Mouse (Mus musculus): Measurements from ENCODE around the gene Cdk4. TPM values are rescaled to one million over a fixed set of nuclear protein-coding genes. Genes with fewer than 3 reads are reported as not detected.
A peak's percentile ranks its signal among the peaks of the same experiment; 100 is the strongest.
"Not testable (repeated sequence)": the region's sequence is repeated elsewhere in the genome, so short reads cannot be mapped to it uniquely, and the experiment has no call there.

Gene Cdk4
- polyA plus RNA-seq, 1 experiment: 106 TPM

- no peak overlapping the region for H3K4me3 ChIP-seq (ENCODE audit: extremely low read depth, insufficient read depth, insufficient read length)
- DNase-seq (ENCODE audit: low read depth in 1 of 2, low spot score in 2 of 2): no peak
- peaks cover 10% of the 10 kb centered on the region; the same call in 1 of the 2 replicates for H3K4me1 ChIP-seq (ENCODE audit: control insufficient read depth, insufficient read depth, insufficient read length)
- peaks cover 7% of the 10 kb centered on the region for H3K27me3 ChIP-seq (ENCODE audit: control insufficient read depth, insufficient read depth, low read length)
- TF ChIP-seq CTCF (IDR thresholded peaks at IDR 0.05; ENCODE audit: extremely low read depth, insufficient read depth, insufficient read length, insufficient replicate concordance) (no peak), POLR2A (IDR thresholded peaks at IDR 0.05; ENCODE audit: low read depth, low read length) (no peak)
- H3K27ac ChIP-seq (ENCODE audit: insufficient read depth, low read length): no peak overlapping the region
- 73% methylated on average over 5 of the region's 5 CpGs for WGBS
- H3K36me3 ChIP-seq (ENCODE audit: control insufficient read depth, insufficient read depth, low read length): peaks cover 5% of the 10 kb centered on the region
These were observed 2.2 kb upstream of the Cdk4 start for GRCm38 (mm10) chr10:127061085-127061484.

GRCm38 (mm10) chr10:127061513-127061912 is 1.8 kb upstream of the Cdk4 start:
- H3K27me3 ChIP-seq (ENCODE audit: control insufficient read depth, insufficient read depth, low read length): peaks cover 7% of the 10 kb centered on the region
- no peak overlapping the region for H3K4me3 ChIP-seq (ENCODE audit: extremely low read depth, insufficient read depth, insufficient read length)

GRCm38 (mm10) chr10:127062101-127062500 is 1.2 kb upstream of the Cdk4 start:
- peaks cover 10% of the 10 kb centered on the region; the same call in 1 of the 2 replicates for H3K4me1 ChIP-seq (ENCODE audit: control insufficient read depth, insufficient read depth, insufficient read length)
- H3K4me3 ChIP-seq (ENCODE audit: extremely low read depth, insufficient read depth, insufficient read length); H3K36me3 ChIP-seq (ENCODE audit: control insufficient read depth, insufficient read depth, low read length); H3K27me3 ChIP-seq (ENCODE audit: control insufficient read depth, insufficient read depth, low read length); DNase-seq (ENCODE audit: low read depth in 1 of 2, low spot score in 2 of 2); H3K27ac ChIP-seq (ENCODE audit: insufficient read depth, low read length): not testable (repeated sequence)
- 88% methylated on average over 4 of the region's 4 CpGs for WGBS

More at GRCm38 (mm10) chr10:127061513-127061912, 1.8 kb upstream of the Cdk4 start:
- H3K4me1 ChIP-seq (ENCODE audit: control insufficient read depth, insufficient read depth, insufficient read length): peaks cover 10% of the 10 kb centered on the region; the same call in 1 of the 2 replicates
- no peak for DNase-seq (ENCODE audit: low read depth in 1 of 2, low spot score in 2 of 2)
- 74% methylated on average over 2 of the region's 2 CpGs for WGBS
- H3K27ac ChIP-seq (ENCODE audit: insufficient read depth, low read length): no peak overlapping the region
- TF ChIP-seq POLR2A (IDR thresholded peaks at IDR 0.05; ENCODE audit: low read depth, low read length) (no peak), CTCF (IDR thresholded peaks at IDR 0.05; ENCODE audit: extremely low read depth, insufficient read depth, insufficient read length, insufficient replicate concordance) (no peak)
- H3K36me3 ChIP-seq (ENCODE audit: control insufficient read depth, insufficient read depth, low read length): peaks cover 5% of the 10 kb centered on the region

- no peak for DNase-seq (ENCODE audit: low read depth in 1 of 2, low spot score in 2 of 2)
- no peak overlapping the region for H3K4me3 ChIP-seq (ENCODE audit: extremely low read depth, insufficient read depth, insufficient read length)
- H3K36me3 ChIP-seq (ENCODE audit: control insufficient read depth, insufficient read depth, low read length): peaks cover 5% of the 10 kb centered on the region
- peaks cover 10% of the 10 kb centered on the region; the same call in 1 of the 2 replicates for H3K4me1 ChIP-seq (ENCODE audit: control insufficient read depth, insufficient read depth, insufficient read length)
- WGBS: 71% methylated on average over 5 of the region's 5 CpGs
- no peak overlapping the region for H3K27ac ChIP-seq (ENCODE audit: insufficient read depth, low read length)
- peaks cover 7% of the 10 kb centered on the region for H3K27me3 ChIP-seq (ENCODE audit: control insufficient read depth, insufficient read depth, low read length)
- TF ChIP-seq POLR2A (IDR thresholded peaks at IDR 0.05; ENCODE audit: low read depth, low read length) (no peak), CTCF (IDR thresholded peaks at IDR 0.05; ENCODE audit: extremely low read depth, insufficient read depth, insufficient read length, insufficient replicate concordance) (no peak)
These were observed 831 bp upstream of the Cdk4 start for GRCm38 (mm10) chr10:127062503-127062902.

- H3K27ac ChIP-seq (ENCODE audit: insufficient read depth, low read length): peak overlapping the region; percentile 68
- peak overlapping the region; percentile 64 for H3K4me3 ChIP-seq (ENCODE audit: extremely low read depth, insufficient read depth, insufficient read length)
- no peak for TF ChIP-seq POLR2A (IDR thresholded peaks at IDR 0.05; ENCODE audit: low read depth, low read length)
- peaks cover 6% of the 10 kb centered on the region for H3K27me3 ChIP-seq (ENCODE audit: control insufficient read depth, insufficient read depth, low read length)
- peaks cover 8% of the 10 kb centered on the region for H3K36me3 ChIP-seq (ENCODE audit: control insufficient read depth, insufficient read depth, low read length)
- no peak for DNase-seq (ENCODE audit: low read depth in 1 of 2, low spot score in 2 of 2)
- peaks cover 4% of the 10 kb centered on the region; the same call in 1 of the 2 replicates for H3K4me1 ChIP-seq (ENCODE audit: control insufficient read depth, insufficient read depth, insufficient read length)
- WGBS: 9% methylated on average over 37 of the region's 37 CpGs
These were observed 858 bp downstream of the Cdk4 start for GRCm38 (mm10) chr10:127063913-127064870.

GRCm38 (mm10) chr10:127065981-127066380 is 2.6 kb downstream of the Cdk4 start:
- Histone ChIP-seq H3K27ac (ENCODE audit: insufficient read depth, low read length) (no peak overlapping the region), H3K4me1 (ENCODE audit: control insufficient read depth, insufficient read depth, insufficient read length) (peaks cover 8% of the 10 kb centered on the region; the same call in 1 of the 2 replicates), H3K4me3 (ENCODE audit: extremely low read depth, insufficient read depth, insufficient read length) (no peak overlapping the region), H3K27me3 (ENCODE audit: control insufficient read depth, insufficient read depth, low read length) (no peaks in the 10 kb centered on the region), H3K36me3 (ENCODE audit: control insufficient read depth, insufficient read depth, low read length) (peaks cover 8% of the 10 kb centered on the region)
- DNase-seq (ENCODE audit: low read depth in 1 of 2, low spot score in 2 of 2): no peak
- TF ChIP-seq CTCF (IDR thresholded peaks at IDR 0.05; ENCODE audit: extremely low read depth, insufficient read depth, insufficient read length, insufficient replicate concordance) (no peak), POLR2A (IDR thresholded peaks at IDR 0.05; ENCODE audit: low read depth, low read length) (no peak)
- 85% methylated on average over 9 of the region's 9 CpGs for WGBS

GRCm38 (mm10) chr10:127066519-127067018 is 3.2 kb downstream of the Cdk4 start:
- TF ChIP-seq POLR2A (IDR thresholded peaks at IDR 0.05; ENCODE audit: low read depth, low read length) (no peak), CTCF (IDR thresholded peaks at IDR 0.05; ENCODE audit: extremely low read depth, insufficient read depth, insufficient read length, insufficient replicate concordance) (no peak)
- peaks cover 8% of the 10 kb centered on the region for H3K36me3 ChIP-seq (ENCODE audit: control insufficient read depth, insufficient read depth, low read length)
- H3K27ac ChIP-seq (ENCODE audit: insufficient read depth, low read length): no peak overlapping the region
- no peak overlapping the region for H3K4me3 ChIP-seq (ENCODE audit: extremely low read depth, insufficient read depth, insufficient read length)
- 95% methylated on average over 14 of the region's 14 CpGs for WGBS
- no peak for DNase-seq (ENCODE audit: low read depth in 1 of 2, low spot score in 2 of 2)
- H3K27me3 ChIP-seq (ENCODE audit: control insufficient read depth, insufficient read depth, low read length): no peaks in the 10 kb centered on the region
- H3K4me1 ChIP-seq (ENCODE audit: control insufficient read depth, insufficient read depth, insufficient read length): peaks cover 8% of the 10 kb centered on the region; the same call in 1 of the 2 replicates
